ENCODE assay signal across 13 mouse cellular contexts in genomic region chr16:23967301-23967700, GRCm38 (mm10). TPM values are rescaled to one million over a fixed set of nuclear protein-coding genes. Genes with fewer than 3 reads are reported as not detected.
DNase-seq lines count a peak whose midpoint lies in the region; ATAC-seq and TF ChIP-seq lines count a peak whose summit lies in the region.
"Had no signal": no experiment of that assay in that cellular context is flagged by ENCODE, and none has a peak within 500 bp of the region (broad histone marks: within the 10 kb centered on the region; RNA-seq: fewer than 3 reads in every experiment).

No protein-coding gene starts in this region.

- no peaks in the 10 kb centered on the region for H3K4me1 ChIP-seq in forebrain, postnatal 0 days (ENCODE audit: insufficient read depth)
- H3K4me1 ChIP-seq in forebrain, embryonic 11.5 days (replicated peaks; ENCODE audit: control insufficient read depth, insufficient read depth, low read length), result no peaks in the 10 kb centered on the region; the same call in 1 of the 2 replicates
- H3K4me1 ChIP-seq in spleen, adult 2 months (ENCODE audit: control insufficient read depth, insufficient read depth, insufficient read length), result no peaks in the 10 kb centered on the region

- H3K36me3 ChIP-seq in forebrain, postnatal 0 days (ENCODE audit: insufficient read depth), result peaks cover 9% of the 10 kb centered on the region
- H3K36me3 ChIP-seq in forebrain, embryonic 11.5 days (ENCODE audit: control insufficient read depth, insufficient read depth, low read length), result no peaks in the 10 kb centered on the region
- H3K36me3 ChIP-seq in spleen, adult 2 months (ENCODE audit: control insufficient read depth, insufficient read depth, low read length), result peaks cover 65% of the 10 kb centered on the region
- H3K36me3 ChIP-seq: G1E; limb, embryonic 12.5 days had no signal

- ATAC-seq in forebrain, postnatal 0 days, result no peak
- ATAC-seq in forebrain, embryonic 11.5 days (replicated peaks; ENCODE audit: low FRiP score), result no peak

- no peak for DNase-seq in forebrain, postnatal 0 days
- DNase-seq in forebrain, embryonic 11.5 days (ENCODE audit: low spot score), result no peak
- no peak for DNase-seq in spleen, adult 2 months (ENCODE audit: low read depth in 1 of 2, low spot score in 2 of 2)
- no peak for DNase-seq in spleen, adult 12 weeks (ENCODE audit: low spot score)
- peak; percentile 60 for DNase-seq in induced T-regulatory cell, adult 2 months (ENCODE audit: low read depth)
- DNase-seq in thymus, postnatal 4 days, result peak; percentile 62
- DNase-seq in left cerebral cortex, adult 18-20 months (ENCODE audit: low spot score in 2 of 2), result no peak
- DNase-seq in right cerebral cortex, postnatal 36 days (ENCODE audit: low spot score in 2 of 2), result no peak
- DNase-seq: kidney, postnatal 10 days; right cerebral cortex, postnatal 14 days had no signal

- no peak overlapping the region for H3K27ac ChIP-seq in forebrain, postnatal 0 days (ENCODE audit: low read depth, low read length)
- no peak overlapping the region for H3K27ac ChIP-seq in forebrain, embryonic 11.5 days (ENCODE audit: low read depth, low read length)
- H3K27ac ChIP-seq in spleen, adult 2 months (ENCODE audit: insufficient read depth, low read length), result no peak overlapping the region
- H3K27ac ChIP-seq: heart, embryonic 13.5 days; limb, embryonic 12.5 days had no signal

- TF ChIP-seq CTCF in forebrain, postnatal 0 days (IDR thresholded peaks at IDR 0.05; ENCODE audit: low read depth), result peak; percentile 54
- TF ChIP-seq CTCF in spleen, adult 2 months (IDR thresholded peaks at IDR 0.05; ENCODE audit: extremely low read depth, insufficient read depth, insufficient read length, insufficient replicate concordance), result peak; percentile 39; the same call in 1 of the 2 replicates

- H3K4me3 ChIP-seq in forebrain, postnatal 0 days (ENCODE audit: low read depth, low read length), result no peak overlapping the region
- no peak overlapping the region for H3K4me3 ChIP-seq in forebrain, embryonic 11.5 days (ENCODE audit: low read depth, low read length)
- no peak overlapping the region for H3K4me3 ChIP-seq in spleen, adult 2 months (ENCODE audit: extremely low read depth, insufficient read depth, insufficient read length)
- H3K4me3 ChIP-seq: heart, embryonic 13.5 days; limb, embryonic 12.5 days had no signal

- H3K9me3 ChIP-seq in forebrain, postnatal 0 days (ENCODE audit: low read length), result no peaks in the 10 kb centered on the region
- no peaks in the 10 kb centered on the region for H3K9me3 ChIP-seq in forebrain, embryonic 11.5 days (ENCODE audit: control insufficient read depth, low read length)
- H3K9me3 ChIP-seq: heart, embryonic 13.5 days; limb, embryonic 12.5 days had no signal

- 70% methylated on average over 7 of the region's 7 CpGs for WGBS in forebrain, postnatal 0 days
- WGBS in forebrain, embryonic 11.5 days, result 78% methylated on average over 7 of the region's 7 CpGs
- WGBS in spleen, adult 2 months, result 82% methylated on average over 7 of the region's 7 CpGs

- H3K27me3 ChIP-seq in forebrain, postnatal 0 days (ENCODE audit: insufficient read depth, low read length), result no peaks in the 10 kb centered on the region
- H3K27me3 ChIP-seq in forebrain, embryonic 11.5 days (ENCODE audit: control insufficient read depth, insufficient read depth, low read length), result no peaks in the 10 kb centered on the region
- no peaks in the 10 kb centered on the region for H3K27me3 ChIP-seq in spleen, adult 2 months (ENCODE audit: control insufficient read depth, insufficient read depth, low read length)
- H3K27me3 ChIP-seq: heart, embryonic 13.5 days; limb, embryonic 12.5 days had no signal

- TF ChIP-seq POLR2A in spleen, adult 2 months (IDR thresholded peaks at IDR 0.05; ENCODE audit: low read depth, low read length), result no peak

- H3K4me2 ChIP-seq in forebrain, postnatal 0 days (ENCODE audit: low read depth), result no peak overlapping the region
- H3K4me2 ChIP-seq in forebrain, embryonic 11.5 days (ENCODE audit: low read depth, low read length, severe bottlenecking), result no peak overlapping the region
- H3K4me2 ChIP-seq: heart, embryonic 13.5 days; limb, embryonic 12.5 days had no signal

- no peak overlapping the region for H3K9ac ChIP-seq in forebrain, postnatal 0 days
- H3K9ac ChIP-seq in forebrain, embryonic 11.5 days (ENCODE audit: low read length), result no peak overlapping the region
- H3K9ac ChIP-seq: heart, embryonic 13.5 days; limb, embryonic 12.5 days had no signal

RNA-seq across cellular contexts. Expression of gene Gm37419, which starts 21.0 kb away (rescaled TPM):
- not detected in 2 replicates for total RNA-seq in forebrain, postnatal 0 days (2014; rRNA removed)
- not detected in 2 replicates for polyA plus RNA-seq in forebrain, postnatal 0 days (2015; fragmentation: Nextera tagmentation; extraction: Ambion mirVana)
- not detected in 2 replicates for polyA plus RNA-seq in forebrain, embryonic 11.5 days (2014; fragmentation: Nextera tagmentation; extraction: Ambion mirVana)
- not detected in 2 replicates for polyA plus RNA-seq in spleen, adult 2 months (2012; rRNA removed)
- not detected for total RNA-seq in left cerebral cortex, adult 18-20 months (2021)
- total RNA-seq: G1E had no signal
- polyA plus RNA-seq: G1E; heart, embryonic 13.5 days; limb, embryonic 12.5 days had no signal

RNA-seq across cellular contexts. Expression of gene Bcl6, which starts 21.4 kb away (rescaled TPM):
- total RNA-seq in forebrain, postnatal 0 days (2014; rRNA removed), result 7.5 and 9.2 TPM in 2 replicates
- polyA plus RNA-seq in forebrain, postnatal 0 days (2015; fragmentation: Nextera tagmentation; extraction: Ambion mirVana), result 0.69 and 0.92 TPM in 2 replicates
- polyA plus RNA-seq in forebrain, embryonic 11.5 days (2014; fragmentation: Nextera tagmentation; extraction: Ambion mirVana), result 0.12 and 0.24 TPM in 2 replicates
- 24.1 and 29.3 TPM in 2 replicates for polyA plus RNA-seq in spleen, adult 2 months (2012; rRNA removed)
- total RNA-seq in left cerebral cortex, adult 18-20 months (2021), result 10 to 100 TPM; 28.4 TPM
- polyA plus RNA-seq: G1E had no signal

RNA-seq across cellular contexts. Expression of gene Rtp2, which starts 35.1 kb away (rescaled TPM):
- 0.38 and 0.62 TPM in 2 replicates for total RNA-seq in forebrain, postnatal 0 days (2014; rRNA removed)
- 0.24 and 0.36 TPM in 2 replicates for polyA plus RNA-seq in forebrain, postnatal 0 days (2015; fragmentation: Nextera tagmentation; extraction: Ambion mirVana)
- polyA plus RNA-seq in forebrain, embryonic 11.5 days (2014; fragmentation: Nextera tagmentation; extraction: Ambion mirVana), result not detected in 2 replicates
- not detected in 2 replicates for polyA plus RNA-seq in spleen, adult 2 months (2012; rRNA removed)
- under 1 TPM in 1 of 2 experiments, not detected in 1; 0.42 TPM for total RNA-seq in left cerebral cortex, adult 18-20 months (2021)
- total RNA-seq: G1E had no signal
- polyA plus RNA-seq: G1E; heart, embryonic 13.5 days; limb, embryonic 12.5 days had no signal

Comparison
In these comparisons a context has a peak if more than half of its experiments do, and no peak if none do; other contexts are left out.
1. DNase-seq: peak in induced T-regulatory cell, adult 2 months (single experiment) and thymus, postnatal 4 days (single experiment); none in forebrain, postnatal 0 days (single experiment), forebrain, embryonic 11.5 days (single experiment), spleen, adult 2 months (0 of 2), spleen, adult 12 weeks (single experiment), left cerebral cortex, adult 18-20 months (0 of 2) and right cerebral cortex, postnatal 36 days (0 of 2).
2. RNA of gene Bcl6, which starts 21.4 kb away (polyA plus RNA-seq): 24.1 to 29.3 TPM in spleen, adult 2 months; 0.69 to 0.92 TPM in forebrain, postnatal 0 days and 0.12 to 0.24 TPM in forebrain, embryonic 11.5 days; every median in the first group is over 10 times any median in the second.